Mouse (Mus musculus) heart, embryonic 10.5 days (tissue): ENCODE results near the gene Fuz. TPM values are rescaled to one million over a fixed set of nuclear protein-coding genes. Genes with fewer than 3 reads are reported as not detected.

Experiments used
- DNase-seq: peaks from one replicate; pipeline ENCODE4 v3.0.0-alpha.2; 2017; ENCODE audit warnings: low spot score
- H3K27ac ChIP-seq: fragments of 300-500 bp; sonication (generic); 2 replicates; pipeline ENCODE4 v1.5.1; 2016; ENCODE audit warnings: mild to moderate bottlenecking
- H3K27me3 ChIP-seq: fragments of 300-500 bp; sonication (generic); 2 replicates; pipeline ENCODE4 v1.6.1; 2016; ENCODE audit warnings: mild to moderate bottlenecking; ENCODE audit not compliant: poor library complexity, insufficient read depth, severe bottlenecking
- H3K36me3 ChIP-seq: fragments of 300-500 bp; sonication (generic); 2 replicates; pipeline ENCODE4 v1.6.1; 2016; ENCODE audit warnings: mild to moderate bottlenecking, moderate library complexity
- H3K4me1 ChIP-seq: fragments of 300-500 bp; sonication (generic); 2 replicates; pipeline ENCODE4 v1.6.1; 2016; ENCODE audit warnings: mild to moderate bottlenecking
- H3K4me3 ChIP-seq: fragments of 300-500 bp; sonication (generic); 2 replicates; pipeline ENCODE4 v1.5.1; 2016; ENCODE audit warnings: mild to moderate bottlenecking, moderate library complexity
- H3K9me3 ChIP-seq: fragments of 300-500 bp; sonication (generic); 2 replicates; pipeline ENCODE4 v1.6.1; 2016; ENCODE audit warnings: mild to moderate bottlenecking, moderate library complexity
- WGBS: fragments of 180-500 bp; shearing (Covaris S2); methylation state at CpG from one replicate; pipeline ENCODE4 v1.1.7; 2016; 5-methylcytosine and 5-hydroxymethylcytosine counted together
- microRNA counts: library from miRNA; unstranded; fragments of <30 nt; microRNA quantifications from one replicate; lab custom pipeline; 2017
- microRNA-seq: library from miRNA; unstranded; fragments of <30 nt; microRNA quantifications from one replicate; pipeline ENCODE4, GENCODE M21; 2017
- polyA plus RNA-seq: library from polyadenylated mRNA; unstranded; fragments of >200 nt; fragmentation: Nextera tagmentation; extraction: Ambion mirVana; gene quantifications from 2 replicates; pipeline ENCODE4 v1.2.1, GENCODE M21; 2016

Gene Fuz
- polyA plus RNA-seq, 1 experiment from 2014 or later, result 14.9 TPM

- peak; percentile 100 for DNase-seq
- Histone ChIP-seq H3K9me3 (no peaks in the 10 kb centered on the region), H3K4me3 (peak within 1 kb of the TSS; percentile 80), H3K27me3 (no peaks in the 10 kb centered on the region), H3K4me1 (peaks cover 24% of the 10 kb centered on the region), H3K36me3 (peaks cover 23% of the 10 kb centered on the region), H3K27ac (peak within 1 kb of the TSS; percentile 88)
- under 1% methylated on average over 78 of the region's 84 CpGs for WGBS
Observed at GRCm38 (mm10) chr7:44929204-44930151, 33.6 kb downstream of the Fuz start, which contains the start of gene Ap2a1. Gene Ap2a1 (minus strand): TSS chr7:44929496.

GRCm38 (mm10) chr7:44938680-44939079 is 42.8 kb downstream of the Fuz start:
- Histone ChIP-seq H3K27ac (no peak overlapping the region), H3K4me1 (no peaks in the 10 kb centered on the region), H3K4me3 (no peak overlapping the region), H3K9me3 (no peaks in the 10 kb centered on the region; the same call in 1 of the 2 replicates), H3K27me3 (no peaks in the 10 kb centered on the region), H3K36me3 (no peaks in the 10 kb centered on the region)
- WGBS, result 84% methylated on average over 4 of the region's 4 CpGs
- no peak for DNase-seq

GRCm38 (mm10) chr7:44942904-44943303 is 47.0 kb downstream of the Fuz start, which contains the start of gene Tsks:
Gene Tsks (plus strand): TSS chr7:44943204.
- 79% methylated on average over 7 of the region's 7 CpGs for WGBS
- Histone ChIP-seq H3K4me1 (no peaks in the 10 kb centered on the region), H3K9me3 (no peaks in the 10 kb centered on the region), H3K27me3 (peaks cover 5% of the 10 kb centered on the region; the same call in 1 of the 2 replicates), H3K36me3 (no peaks in the 10 kb centered on the region), H3K27ac (no peak within 1 kb of the TSS), H3K4me3 (no peak within 1 kb of the TSS)
- DNase-seq, result no peak

GRCm38 (mm10) chr7:44949922-44950321 is 54.0 kb downstream of the Fuz start:
- H3K9me3 ChIP-seq, result no peaks in the 10 kb centered on the region
- no peak for DNase-seq
- no peak overlapping the region for H3K27ac ChIP-seq
- no peak overlapping the region for H3K4me3 ChIP-seq
- no peaks in the 10 kb centered on the region for H3K36me3 ChIP-seq
- WGBS, result 73% methylated on average over 6 of the region's 6 CpGs
- H3K27me3 ChIP-seq, result peaks cover 48% of the 10 kb centered on the region
- peaks cover 18% of the 10 kb centered on the region for H3K4me1 ChIP-seq

- WGBS, result 1% methylated on average over 10 of the region's 10 CpGs
Observed at GRCm38 (mm10) chr7:44951960-44952359, 56.1 kb downstream of the Fuz start.

More at GRCm38 (mm10) chr7:44951960-44952359, 56.1 kb downstream of the Fuz start:
- H3K9me3 ChIP-seq, result no peaks in the 10 kb centered on the region
- no peaks in the 10 kb centered on the region for H3K36me3 ChIP-seq
- H3K4me3 ChIP-seq, result peak overlapping the region; percentile 56
- peak overlapping the region; percentile 74; the same call in 1 of the 2 replicates for H3K27ac ChIP-seq
- peak; percentile 87 for DNase-seq
- H3K4me1 ChIP-seq, result peaks cover 18% of the 10 kb centered on the region
- H3K27me3 ChIP-seq, result peaks cover 48% of the 10 kb centered on the region

MicroRNAs within 50 kb of the gene (microRNA counts, 519-probe panel; counts per million panel counts)
- not detected for microRNA mmu-miR-707 (lab: Ali Mortazavi, UCI)

Small RNA genes lying within 50 kb of the gene (microRNA-seq; reads per million reads assigned to microRNA genes)
- not detected for gene Mir707

Other genes with a start within 250 kb of the Fuz start
- gene Myh14, start 225.2 kb upstream of the Fuz start, polyA plus RNA-seq, result 0.68 and 2.4 TPM in 2 replicates
- not detected in 2 replicates for gene Izumo2, start 187.3 kb upstream of the Fuz start, polyA plus RNA-seq
- gene Vrk3, start 147.7 kb upstream of the Fuz start, polyA plus RNA-seq, result 34.0 and 35.5 TPM in 2 replicates
- gene Zfp473, start 145.0 kb upstream of the Fuz start, polyA plus RNA-seq, result 1.8 TPM in 2 replicates
- gene Nup62, start 80.0 kb upstream of the Fuz start, polyA plus RNA-seq, result 128 and 132 TPM in 2 replicates
- gene Il4i1, start 79.7 kb upstream of the Fuz start, polyA plus RNA-seq, result 0.41 and 1.3 TPM in 2 replicates
- gene Atf5, start 79.4 kb upstream of the Fuz start, polyA plus RNA-seq, result 1.7 and 3.3 TPM in 2 replicates
- 102 and 103 TPM in 2 replicates for gene Akt1s1, start 47.1 kb upstream of the Fuz start, polyA plus RNA-seq
- 56.9 and 67.3 TPM in 2 replicates for gene Tbc1d17, start 47.0 kb upstream of the Fuz start, polyA plus RNA-seq
- 28.5 and 29.7 TPM in 2 replicates for gene Pnkp, start 38.9 kb upstream of the Fuz start, polyA plus RNA-seq
- gene Ptov1, start 26.3 kb upstream of the Fuz start, polyA plus RNA-seq, result 258 and 316 TPM in 2 replicates
- gene Med25, start 3.4 kb upstream of the Fuz start, polyA plus RNA-seq, result 90.5 and 95.6 TPM in 2 replicates
- 73.9 and 82.1 TPM in 2 replicates for gene Ap2a1, start 33.4 kb downstream of the Fuz start, polyA plus RNA-seq
- 0.25 TPM in 1 of 2 replicates, not detected in the other for gene Tsks, start 47.1 kb downstream of the Fuz start, polyA plus RNA-seq
- 11.7 and 19.1 TPM in 2 replicates for gene Cpt1c, start 78.8 kb downstream of the Fuz start, polyA plus RNA-seq
- 563 and 740 TPM in 2 replicates for gene Prmt1, start 90.5 kb downstream of the Fuz start, polyA plus RNA-seq
- 61.8 and 71.1 TPM in 2 replicates for gene Irf3, start 101.6 kb downstream of the Fuz start, polyA plus RNA-seq
- 44.9 and 57.9 TPM in 2 replicates for gene Bcl2l12, start 102.6 kb downstream of the Fuz start, polyA plus RNA-seq
- gene Scaf1, start 120.3 kb downstream of the Fuz start, polyA plus RNA-seq, result 40.5 and 41.0 TPM in 2 replicates
- 50.5 and 57.5 TPM in 2 replicates for gene Rras, start 121.9 kb downstream of the Fuz start, polyA plus RNA-seq
- gene Prr12, start 156.8 kb downstream of the Fuz start, polyA plus RNA-seq, result 8.8 and 13.3 TPM in 2 replicates
- 59.9 and 65.2 TPM in 2 replicates for gene Nosip, start 166.3 kb downstream of the Fuz start, polyA plus RNA-seq
- 15.0 and 16.8 TPM in 2 replicates for gene Prrg2, start 166.6 kb downstream of the Fuz start, polyA plus RNA-seq
- gene Rcn3, start 196.1 kb downstream of the Fuz start, polyA plus RNA-seq, result 270 and 314 TPM in 2 replicates
- 7.8 and 10.2 TPM in 2 replicates for gene Fcgrt, start 207.8 kb downstream of the Fuz start, polyA plus RNA-seq
- 1,266 and 1,534 TPM in 2 replicates for gene Rps11, start 228.4 kb downstream of the Fuz start, polyA plus RNA-seq
- gene Rpl13a, start 232.7 kb downstream of the Fuz start, polyA plus RNA-seq, result 873 and 1,060 TPM in 2 replicates
- 0.36 and 0.58 TPM in 2 replicates for gene Gm45713, start 240.2 kb downstream of the Fuz start, polyA plus RNA-seq
- 2.5 and 3.1 TPM in 2 replicates for gene Flt3l, start 240.4 kb downstream of the Fuz start, polyA plus RNA-seq